Mouse (Mus musculus): ENCODE measurements at regions not wholly inside any gene's neighbourhood (a gene's known extent, or its start where the extent isn't known, plus 50 kb on each side); places are given as distances from the start of the nearest gene placed in this dataset.

DNA sequence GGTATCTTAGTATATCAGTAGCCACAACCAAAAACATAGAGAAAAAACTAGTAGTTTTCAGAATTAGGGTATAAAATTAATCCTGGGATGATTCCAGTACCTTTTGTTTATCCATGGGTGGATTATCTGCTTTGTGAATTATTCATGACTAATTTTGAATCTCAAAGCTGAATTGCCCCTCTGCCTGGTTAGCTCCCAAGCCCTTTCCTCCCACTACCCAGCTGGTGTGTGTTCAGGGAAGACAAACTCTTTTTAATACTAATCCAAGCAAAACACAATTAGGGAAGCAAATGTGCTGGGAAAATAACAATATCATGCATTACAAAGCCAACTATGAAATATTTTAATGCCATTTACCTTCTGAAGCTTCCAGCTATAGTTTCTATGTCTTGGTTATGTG lies 347.4 kb downstream of the Gm43517 start:
- DNase-seq (ENCODE audit: low spot score): no peak
- intact Hi-C loops (cut with DNase I): no loop called here

DNA sequence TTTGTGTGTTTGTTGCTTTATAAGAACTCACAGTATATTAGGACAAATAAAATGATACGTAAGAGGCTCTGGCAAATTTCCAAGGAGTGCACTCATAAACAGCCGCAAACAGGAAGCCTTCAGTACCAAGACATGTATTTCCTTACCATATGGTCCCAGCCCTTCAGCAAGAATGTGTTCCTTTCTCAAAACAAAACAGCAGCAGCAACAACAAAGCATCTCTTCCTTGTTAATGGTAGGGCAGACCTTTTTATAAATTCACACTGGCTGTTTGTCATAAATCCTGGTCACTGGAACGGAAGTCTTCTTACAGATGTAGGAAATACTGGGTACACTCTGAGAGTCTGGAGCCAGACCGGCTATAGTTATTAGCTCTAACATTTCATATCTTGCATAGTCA lies 352.1 kb downstream of the Gm43517 start:
- no peak for DNase-seq (ENCODE audit: low spot score)
- intact Hi-C loops (cut with DNase I): no loop called here

DNA sequence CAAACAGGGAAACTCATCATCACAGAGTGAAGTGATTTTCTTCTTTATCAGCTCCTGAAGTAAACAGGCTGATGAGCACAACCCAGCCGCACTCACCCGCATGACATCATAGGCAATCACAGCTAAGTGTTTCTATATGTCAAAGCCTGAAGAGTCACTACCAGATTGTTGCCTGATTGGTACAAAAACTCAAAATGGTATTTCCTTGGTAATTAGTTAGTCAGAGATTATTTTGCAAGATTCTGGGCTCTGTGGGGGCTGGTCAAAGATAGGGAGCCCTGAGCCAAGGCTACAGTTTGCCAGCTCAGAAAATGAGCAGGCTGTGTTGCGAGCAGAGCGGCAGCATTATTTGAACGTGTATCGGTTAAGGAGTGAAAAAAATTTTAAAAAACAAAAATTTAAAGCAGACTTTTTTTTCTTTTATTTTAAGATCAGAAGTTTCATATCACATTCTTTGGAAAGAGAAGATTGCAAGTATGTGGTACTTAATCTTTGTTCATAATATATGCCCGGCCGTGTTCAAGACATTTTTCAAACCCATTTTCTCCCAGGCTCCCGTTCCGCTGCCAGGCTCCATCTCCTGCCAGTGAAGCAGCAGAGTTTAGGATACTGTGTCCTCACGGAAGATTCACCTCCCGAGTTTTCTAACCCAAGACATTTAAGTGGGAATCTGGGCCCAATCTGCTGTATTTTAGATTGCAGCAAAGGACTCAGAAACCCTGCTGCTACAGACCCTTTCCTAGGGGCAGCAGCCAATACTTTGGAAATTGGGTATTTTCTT lies 355.2 kb downstream of the Gm43517 start:
- no peak for DNase-seq (ENCODE audit: low spot score)
- intact Hi-C loops (cut with DNase I): no loop called here

DNA sequence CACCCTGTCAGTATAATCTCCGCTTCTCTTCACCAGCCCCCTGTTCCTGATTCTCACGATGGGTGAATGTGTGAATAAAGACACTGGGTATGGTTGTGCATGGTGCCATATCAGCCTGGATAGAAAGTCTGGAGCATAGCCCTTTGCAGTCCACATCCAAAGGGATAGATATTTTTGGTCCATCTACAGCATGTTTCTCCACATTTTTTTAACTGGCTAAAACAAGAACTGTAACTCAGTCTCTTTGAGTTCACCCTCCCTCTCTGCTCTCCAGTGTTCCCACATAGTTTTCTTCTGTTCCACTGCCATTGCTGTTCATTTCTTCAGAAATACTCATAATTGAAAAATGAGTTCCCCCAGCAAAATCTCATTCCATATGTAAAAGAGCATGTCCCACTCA lies 358.4 kb downstream of the Gm43517 start:
- no peak for DNase-seq (ENCODE audit: low spot score)
- intact Hi-C loops (cut with DNase I): no loop called here

DNA sequence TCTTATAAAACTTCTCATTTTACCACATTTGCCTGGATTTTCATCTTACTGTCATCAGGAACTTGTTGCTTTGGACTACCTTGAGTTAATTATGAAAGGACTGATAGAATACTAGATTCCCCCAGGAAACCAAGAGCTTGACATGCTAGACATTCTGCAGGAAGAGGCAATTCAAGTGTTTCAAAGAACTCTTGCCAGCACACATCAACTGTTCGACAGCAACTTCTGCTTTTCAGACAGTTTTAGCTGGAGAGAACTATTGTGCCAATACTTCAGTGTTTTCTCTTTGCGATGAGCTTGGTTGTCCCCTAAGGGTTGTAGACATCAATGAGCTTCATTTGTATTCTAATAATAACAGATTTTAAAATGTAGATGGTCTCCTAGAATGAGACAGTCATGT lies 362.1 kb downstream of the Gm43517 start:
- DNase-seq (ENCODE audit: low spot score): no peak
- intact Hi-C loops (cut with DNase I): no loop called here

DNA sequence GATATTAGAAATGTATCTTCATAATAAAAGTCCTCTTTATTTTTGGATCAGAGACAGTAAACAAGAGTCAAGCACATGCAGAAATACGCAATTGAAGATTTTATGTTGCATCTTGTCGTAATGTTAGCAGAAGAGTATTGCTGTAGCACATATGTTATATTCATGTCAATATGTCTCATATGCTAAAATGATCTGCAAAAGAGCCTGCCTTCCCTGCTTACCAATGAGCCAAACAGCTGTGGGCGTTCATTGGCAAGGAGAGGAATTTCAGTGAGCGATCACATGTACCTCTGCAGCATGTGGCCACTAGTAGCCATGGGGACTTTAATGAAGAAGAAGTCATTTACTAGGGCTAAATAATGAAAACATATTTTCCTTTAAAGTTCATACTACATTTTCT lies 373.4 kb downstream of the Gm43517 start:
- no peak for DNase-seq (ENCODE audit: low spot score)
- intact Hi-C loops (cut with DNase I): no loop called here

DNA sequence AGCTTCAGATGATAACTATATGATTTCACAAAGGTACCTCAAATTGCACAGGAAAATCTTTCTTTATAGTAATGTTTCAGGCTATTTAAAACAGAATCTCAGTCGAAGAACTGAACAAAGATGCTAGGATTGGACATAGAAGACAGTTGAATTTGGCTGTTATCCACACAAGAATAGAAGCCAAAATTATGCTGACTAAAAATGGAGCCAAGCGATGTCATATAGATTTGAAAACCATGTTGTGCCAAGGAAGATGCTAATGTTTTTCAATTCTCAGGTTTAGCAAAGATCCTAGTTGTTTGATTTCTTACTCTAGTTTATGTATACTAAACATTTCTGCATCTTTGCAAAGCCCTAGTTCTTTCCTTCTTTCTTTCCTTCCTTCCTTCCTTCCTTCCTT lies 379.6 kb downstream of the Gm43517 start:
- intact Hi-C loops (cut with DNase I): no loop called here
- no peak for DNase-seq (ENCODE audit: low spot score)

DNA sequence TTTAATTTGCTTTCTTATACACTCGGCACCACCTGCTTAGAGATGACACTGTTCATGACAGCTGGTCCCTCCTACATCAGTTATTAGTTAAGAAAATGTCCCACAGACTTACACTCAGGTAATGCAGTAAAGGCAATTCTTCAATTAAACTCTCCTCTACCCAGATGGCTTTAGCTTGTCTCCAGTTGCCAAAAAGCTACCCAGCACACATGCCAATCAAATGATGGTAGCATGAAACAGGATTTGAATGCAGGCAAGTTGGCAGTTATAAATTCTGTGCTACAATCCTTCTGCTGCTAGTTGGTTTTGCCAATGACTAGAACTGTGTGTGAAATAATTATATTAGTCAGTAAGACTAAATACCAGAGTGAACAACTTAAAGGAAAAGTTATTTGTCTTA lies 423.4 kb downstream of the Gm43517 start:
- no peak for DNase-seq (ENCODE audit: low spot score)
- intact Hi-C loops (cut with DNase I): no loop called here

DNA sequence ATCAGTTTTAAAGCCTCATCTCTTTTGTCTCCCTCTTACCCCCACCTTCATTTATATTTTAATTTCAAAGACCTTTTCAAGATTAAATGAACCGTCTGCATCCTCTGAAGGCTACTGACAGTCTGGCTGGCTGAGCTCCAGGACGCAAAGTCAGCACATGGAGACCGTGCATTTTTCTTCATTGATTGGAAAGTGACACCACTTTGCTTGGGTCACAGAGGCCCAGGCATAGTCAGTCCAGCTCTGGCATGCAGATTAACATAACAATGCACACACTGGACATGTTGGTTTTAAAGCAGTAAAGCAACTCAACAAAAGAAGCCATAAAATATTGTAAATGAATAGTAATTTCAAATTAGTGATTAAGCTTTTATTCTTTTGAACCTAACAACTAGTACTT lies 429.7 kb downstream of the Gm43517 start:
- intact Hi-C loops (cut with DNase I): no loop called here
- DNase-seq (ENCODE audit: low spot score): no peak

DNA sequence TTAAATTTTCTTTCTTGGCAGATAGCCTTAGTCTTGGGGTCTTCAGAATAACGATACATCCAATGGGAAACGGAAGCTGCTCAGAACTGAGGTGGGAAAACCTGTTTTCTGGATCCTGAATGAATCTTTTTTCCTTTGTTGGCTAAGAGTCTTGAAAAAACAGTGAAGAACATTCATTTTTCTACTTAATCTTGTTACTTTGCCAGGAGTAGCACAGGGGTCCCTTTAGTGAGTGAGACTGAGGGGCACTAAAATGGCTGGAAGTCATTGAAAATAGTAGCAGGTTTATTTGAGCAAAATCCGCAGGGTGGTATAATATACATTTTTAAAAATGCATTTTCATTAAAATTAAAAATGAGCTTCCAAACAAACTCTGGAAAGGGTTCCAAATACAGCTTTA lies 442.8 kb downstream of the Gm43517 start:
- DNase-seq (ENCODE audit: low spot score): no peak
- intact Hi-C loops (cut with DNase I): no loop called here

DNA sequence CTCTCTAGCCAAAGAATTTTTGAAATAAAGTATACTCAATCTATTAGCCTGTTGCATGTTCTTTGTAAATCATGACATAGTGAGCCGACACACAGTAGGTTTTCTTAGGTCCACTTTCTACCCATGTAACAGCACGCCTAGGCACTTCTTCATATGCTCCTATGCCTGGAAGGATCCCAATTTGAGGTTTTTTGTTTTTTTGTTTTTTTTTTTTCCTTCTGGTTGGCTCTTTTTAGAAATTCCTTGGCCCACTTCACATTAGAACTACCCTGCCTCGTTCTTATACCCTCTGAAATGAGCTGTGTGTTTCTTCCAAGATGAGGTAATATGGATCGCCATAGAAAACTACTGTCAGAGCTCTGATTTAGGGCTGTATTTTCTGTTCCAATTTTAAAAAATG lies 443.6 kb downstream of the Gm43517 start:
- intact Hi-C loops (cut with DNase I): no loop called here
- DNase-seq (ENCODE audit: low spot score): no peak

DNA sequence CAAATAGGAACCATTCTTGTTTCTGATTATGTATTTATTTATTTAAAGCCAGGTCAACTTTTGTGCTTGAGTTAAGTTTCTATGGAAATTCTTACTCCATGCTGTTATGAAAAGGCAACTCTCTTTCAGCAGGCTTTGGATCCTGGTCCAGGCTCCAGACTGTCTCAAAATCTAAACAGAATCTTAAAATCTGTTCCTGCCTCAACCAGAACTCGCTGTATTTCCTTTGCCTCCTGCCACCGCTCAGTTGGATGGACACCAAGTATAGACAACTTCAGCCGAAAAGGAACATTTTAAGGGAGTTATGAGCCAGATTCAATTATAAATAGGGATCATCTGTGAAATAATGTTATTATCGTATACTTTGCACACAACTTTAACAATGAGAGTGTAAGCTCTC lies 445.7 kb downstream of the Gm43517 start:
- no peak for DNase-seq (ENCODE audit: low spot score)
- intact Hi-C loops (cut with DNase I): no loop called here

DNA sequence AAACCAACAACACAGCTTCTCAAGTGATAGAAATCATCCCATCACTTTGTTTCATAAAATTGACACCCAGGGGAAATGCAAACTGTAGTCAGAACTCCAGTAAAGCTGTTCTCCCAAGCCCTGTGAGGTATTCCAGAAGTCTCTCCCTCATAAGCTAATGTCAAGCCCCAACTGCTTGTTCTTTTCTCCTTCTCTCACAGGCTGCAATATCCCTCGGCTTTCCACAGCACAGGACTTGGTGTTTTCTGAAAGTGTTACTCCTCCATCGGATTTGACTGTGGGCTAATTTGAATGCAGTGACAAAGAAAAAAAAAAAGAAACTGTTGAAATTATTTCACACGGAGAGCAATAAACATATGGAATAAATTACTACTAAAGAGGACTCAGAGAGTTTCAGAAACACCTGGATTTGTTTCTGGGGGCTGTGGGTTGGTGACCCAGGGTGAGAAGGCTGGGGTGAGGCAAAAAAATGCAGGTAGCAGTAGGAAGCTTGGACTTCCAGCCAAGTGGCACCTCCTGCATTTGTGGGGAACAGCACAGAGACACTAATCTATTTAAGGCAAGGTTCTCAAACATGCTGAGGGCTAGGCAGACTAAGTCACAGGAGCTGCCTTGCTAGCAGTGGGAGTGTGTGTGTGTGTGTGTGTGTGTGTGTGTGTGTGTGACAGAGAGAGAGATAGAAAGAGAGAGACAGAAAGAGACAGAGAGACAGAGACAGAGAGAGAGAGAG lies 447.3 kb downstream of the Gm43517 start:
- no peak for DNase-seq (ENCODE audit: low spot score)
- intact Hi-C loops (cut with DNase I): no loop called here

DNA sequence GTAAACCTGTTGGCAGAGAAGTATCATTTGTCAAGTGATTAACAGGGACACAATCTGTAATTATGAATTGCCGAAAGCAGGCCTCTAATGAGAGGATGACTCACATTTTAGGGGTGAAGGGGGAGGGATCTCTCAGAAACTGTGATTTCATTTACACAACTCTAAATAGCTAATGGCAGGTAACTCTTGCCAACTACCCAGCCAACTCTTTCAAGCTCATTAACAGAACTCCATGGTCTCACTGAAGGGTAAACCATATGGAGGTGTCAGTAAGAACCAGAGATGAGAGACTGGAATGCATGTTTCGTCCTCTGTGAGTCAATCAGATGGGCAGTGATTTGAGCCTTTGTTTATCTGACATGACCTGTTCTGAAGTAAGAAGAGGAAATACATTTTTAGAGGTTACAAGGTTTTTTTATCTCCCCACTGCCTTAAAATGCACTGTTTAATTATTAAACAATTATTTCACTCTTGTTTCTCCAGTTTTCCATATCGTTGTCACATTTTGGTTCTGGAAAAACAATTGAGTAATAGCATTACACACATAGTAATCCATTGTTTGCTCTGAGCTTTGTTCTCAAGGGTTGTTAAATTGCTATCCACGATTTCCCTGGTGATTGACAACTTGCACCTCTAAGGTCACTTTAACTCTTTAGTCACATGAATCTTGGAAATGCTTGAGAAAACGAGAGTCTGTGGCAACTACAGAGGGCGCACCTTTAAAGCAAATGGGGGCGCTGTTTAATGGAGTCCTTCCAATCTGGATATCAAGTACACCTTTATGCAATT lies 451.5 kb downstream of the Gm43517 start:
- intact Hi-C loops (cut with DNase I): no loop called here
- DNase-seq (ENCODE audit: low spot score): no peak

DNA sequence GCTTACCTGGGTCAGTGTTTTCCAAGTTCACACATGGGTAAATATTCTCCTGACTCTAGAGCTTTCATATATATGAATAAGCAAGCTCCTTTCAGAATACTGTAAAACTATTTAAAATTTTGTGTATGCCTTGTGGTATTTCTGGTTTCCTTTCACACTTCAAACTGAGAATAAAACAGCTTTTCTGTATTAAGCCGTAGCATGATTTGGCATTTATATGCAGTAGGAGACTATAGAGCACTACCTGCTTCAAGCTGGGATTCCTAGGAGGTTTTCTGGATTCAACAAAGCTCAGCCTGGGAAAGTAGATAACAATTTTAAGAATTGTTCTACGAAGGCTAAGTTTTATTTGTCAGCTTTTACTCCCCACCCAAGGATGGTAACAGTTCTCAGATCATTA lies 500.5 kb downstream of the Gm43517 start:
- no peak for DNase-seq (ENCODE audit: low spot score)
- intact Hi-C loops (cut with DNase I): no loop called here

DNA sequence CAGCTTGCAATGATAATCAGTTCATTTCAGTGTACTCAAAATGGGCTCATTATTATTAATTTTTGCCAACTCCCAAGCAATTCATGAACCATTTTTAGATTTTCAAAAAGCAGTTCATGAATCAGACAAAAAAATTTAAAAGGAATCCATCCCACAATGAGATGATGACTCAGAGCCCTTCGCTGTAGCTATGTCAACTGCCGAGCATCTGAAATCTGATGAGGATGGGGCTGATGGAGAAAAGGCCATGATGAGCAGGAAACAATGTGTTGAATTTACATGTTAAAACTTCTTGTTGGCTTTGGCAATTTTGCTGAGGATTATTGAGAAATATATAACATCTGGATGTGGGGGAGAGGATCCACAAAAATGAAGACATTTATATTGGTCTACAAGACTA lies 502.3 kb downstream of the Gm43517 start:
- no peak for DNase-seq (ENCODE audit: low spot score)
- intact Hi-C loops (cut with DNase I): no loop called here

DNA sequence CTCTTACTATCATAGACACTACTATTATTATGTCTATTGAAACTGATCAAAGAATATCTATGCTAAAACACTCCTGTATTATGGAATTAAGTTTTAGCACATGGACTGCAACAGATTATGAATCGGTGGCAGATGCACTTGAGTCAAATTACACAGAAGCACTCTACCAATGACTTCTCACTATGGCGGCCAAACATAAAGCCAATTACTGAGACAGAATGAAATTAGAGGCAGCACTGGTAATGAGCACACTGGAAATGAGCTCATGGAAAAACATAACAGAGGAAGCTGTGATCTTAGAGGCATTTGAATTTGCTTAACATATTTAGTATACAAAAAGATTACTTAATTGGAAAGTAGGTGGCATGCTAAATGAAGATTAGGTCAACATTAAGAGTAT lies 512.8 kb downstream of the Gm43517 start:
- no peak for DNase-seq (ENCODE audit: low spot score)
- intact Hi-C loops (cut with DNase I): no loop called here

DNA sequence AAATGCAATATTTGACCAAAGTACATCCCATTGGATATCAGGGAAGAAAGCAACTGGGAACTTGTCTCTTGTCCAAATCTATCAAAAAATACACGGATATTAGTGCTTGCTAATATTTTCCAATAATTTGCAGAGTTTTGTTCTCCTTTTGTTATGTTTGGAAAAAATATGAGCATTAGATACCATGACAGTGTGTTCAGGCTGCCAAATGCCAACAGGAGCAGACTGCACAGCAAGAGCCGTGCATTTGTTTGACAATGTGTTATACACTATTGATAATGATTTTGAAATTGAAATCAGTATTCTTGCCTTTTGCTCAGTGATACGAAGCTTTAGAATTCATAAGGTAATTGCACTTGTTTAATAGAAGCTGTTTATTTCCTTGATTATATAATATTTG lies 530.7 kb downstream of the Gm43517 start:
- DNase-seq (ENCODE audit: low spot score): no peak
- intact Hi-C loops (cut with DNase I): no loop called here

DNA sequence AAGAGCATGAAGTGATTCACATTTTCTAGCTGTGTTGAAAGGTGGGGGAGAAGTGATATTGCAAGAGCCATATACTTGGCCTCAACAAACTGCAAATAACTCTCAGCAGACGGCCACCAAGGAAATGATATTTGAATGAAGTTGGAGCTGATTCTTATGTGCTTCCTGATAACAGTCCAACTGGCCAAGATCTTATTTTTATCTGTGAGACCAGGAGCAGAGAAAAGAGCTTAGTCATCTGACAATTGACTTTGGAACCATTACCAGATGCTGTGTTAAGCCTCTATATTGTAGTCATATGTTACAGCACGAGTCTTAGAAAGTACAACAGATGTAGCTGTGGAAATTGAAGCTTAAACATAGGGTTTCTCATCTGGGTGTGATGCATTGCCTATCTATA lies 536.6 kb downstream of the Gm43517 start:
- no peak for DNase-seq (ENCODE audit: low spot score)
- intact Hi-C loops (cut with DNase I): no loop called here

DNA sequence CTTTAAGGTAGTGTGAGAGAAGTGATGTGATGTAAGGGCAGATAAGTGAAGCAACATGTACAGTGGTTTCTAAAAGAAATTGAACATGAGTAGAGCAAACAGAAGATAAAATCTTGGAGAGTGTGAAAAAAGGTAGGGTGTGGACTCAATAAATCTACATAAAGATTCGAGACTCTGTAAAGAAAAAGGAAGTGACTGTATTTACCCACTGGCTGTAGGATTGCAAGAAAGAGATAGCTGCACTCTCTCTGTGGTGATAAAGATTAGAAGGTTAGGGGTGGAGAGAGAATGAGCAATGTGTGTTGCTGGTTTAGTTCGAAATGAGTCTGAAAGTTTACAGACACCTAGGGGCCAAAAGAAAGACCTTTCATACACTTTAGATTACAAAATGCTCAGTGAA lies 555.8 kb downstream of the Gm43517 start:
- intact Hi-C loops (cut with DNase I): no loop called here
- DNase-seq (ENCODE audit: low spot score): no peak
